Mouse (Mus musculus): ENCODE measurements around the gene Slc25a13.

DNA sequence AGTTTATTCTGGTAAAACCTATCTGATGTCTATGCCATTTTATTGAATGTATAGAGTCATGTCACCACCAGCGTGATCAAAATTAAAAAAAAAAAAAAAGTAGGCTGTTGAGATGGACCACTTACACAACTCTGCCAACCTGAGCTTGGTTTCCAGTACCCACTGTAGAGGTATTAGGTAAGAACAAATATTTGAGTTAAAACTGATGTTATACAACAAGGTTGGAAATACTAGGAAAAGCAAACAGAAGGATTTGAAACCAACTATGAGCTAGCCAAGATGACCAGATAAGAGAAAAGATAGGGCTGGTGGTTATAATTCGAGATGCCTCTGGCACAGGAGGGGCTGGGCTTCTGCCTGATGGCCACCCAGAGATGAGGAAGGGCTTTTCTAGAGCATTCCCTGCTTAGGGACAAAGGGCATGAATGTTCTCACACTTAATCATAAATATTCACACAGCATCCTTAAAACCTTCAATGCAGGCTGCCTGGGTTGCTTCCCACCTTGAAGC is 19.9 kb upstream of the Slc25a13 start:
- TF ChIP-seq CTCF (IDR thresholded peaks at IDR 0.05; ENCODE audit: extremely low read depth, insufficient read depth, low read length) (no peak), POLR2A (IDR thresholded peaks at IDR 0.05; ENCODE audit: extremely low read depth, insufficient read depth, low read length) (no peak)
